Mouse (Mus musculus) forebrain, embryonic 15.5 days (tissue): ENCODE measurements around the gene Ppp2r3a. TPM values are rescaled to one million over a fixed set of nuclear protein-coding genes. Genes with fewer than 3 reads are reported as not detected.

Source experiments
- ATAC-seq: fragments of 200-750 bp; cut with Nextera tagmentation; replicated peaks from 2 replicates; pipeline ENCODE4 v1.8.0; 2017; ENCODE audit warnings: mild to moderate bottlenecking, moderate TSS enrichment, moderate library complexity
- H3K27ac ChIP-seq: fragments of 300-500 bp; sonication (generic); replicated peaks from 2 replicates; pipeline ENCODE4 v1.5.1; 2015; ENCODE audit warnings: mild to moderate bottlenecking, inconsistent platforms
- H3K27me3 ChIP-seq: fragments of 300-500 bp; sonication (generic); 2 replicates; pipeline ENCODE4 v1.6.1; 2015; ENCODE audit warnings: inconsistent platforms
- H3K36me3 ChIP-seq: fragments of 300-500 bp; sonication (generic); 2 replicates; pipeline ENCODE4 v1.6.1; 2015; ENCODE audit warnings: mild to moderate bottlenecking, inconsistent platforms
- H3K4me1 ChIP-seq: fragments of 300-500 bp; sonication (generic); 2 replicates; pipeline ENCODE4 v1.6.1; 2015; ENCODE audit warnings: inconsistent platforms
- H3K4me2 ChIP-seq: fragments of 300-500 bp; sonication (generic); replicated peaks from 2 replicates; pipeline ENCODE4 v1.6.1; 2015; ENCODE audit warnings: mild to moderate bottlenecking, inconsistent platforms
- H3K4me3 ChIP-seq: fragments of 300-500 bp; sonication (generic); 2 replicates; pipeline ENCODE4 v1.5.1; 2015; ENCODE audit warnings: mild to moderate bottlenecking, inconsistent platforms
- H3K9ac ChIP-seq: fragments of 300-500 bp; sonication (generic); replicated peaks from 2 replicates; pipeline ENCODE4 v1.6.1; 2015; ENCODE audit warnings: mild to moderate bottlenecking, inconsistent platforms
- H3K9me3 ChIP-seq: fragments of 300-500 bp; sonication (generic); 2 replicates; pipeline ENCODE4 v1.6.1; 2016; ENCODE audit warnings: inconsistent platforms
- WGBS: fragments of 180-500 bp; shearing (Covaris S2); methylation state at CpG from one replicate; pipeline ENCODE4 v1.1.7; 2015; ENCODE audit warnings: mixed read lengths; 5-methylcytosine and 5-hydroxymethylcytosine counted together
- polyA plus RNA-seq: library from polyadenylated mRNA; unstranded; fragments of >200 nt; fragmentation: Nextera tagmentation; extraction: Ambion mirVana; gene quantifications from 2 replicates; pipeline ENCODE4 v1.2.1, GENCODE M21; 2015

The Ppp2r3a gene
- polyA plus RNA-seq, 1 experiment from 2014 or later = 21.8 TPM

- Histone ChIP-seq H3K27me3 (no peaks in the 10 kb centered on the region), H3K9me3 (no peaks in the 10 kb centered on the region), H3K36me3 (no peaks in the 10 kb centered on the region), H3K27ac (no peak overlapping the region), H3K4me3 (no peak overlapping the region), H3K4me2 (no peak overlapping the region), H3K9ac (no peak overlapping the region), H3K4me1 (peaks cover 8% of the 10 kb centered on the region)
- WGBS = 82% methylated on average over 6 of the region's 6 CpGs
- ATAC-seq = no peak
Observed at GRCm38 (mm10) chr9:101280867-101281266, 29.3 kb upstream of the Ppp2r3a start.

GRCm38 (mm10) chr9:101280211-101280610 is 28.6 kb upstream of the Ppp2r3a start:
- no peaks in the 10 kb centered on the region for H3K27me3 ChIP-seq
- no peak overlapping the region for H3K4me2 ChIP-seq
- H3K9me3 ChIP-seq = no peaks in the 10 kb centered on the region
- H3K27ac ChIP-seq = no peak overlapping the region
- H3K4me3 ChIP-seq = no peak overlapping the region
- WGBS = 78% methylated on average over 10 of the region's 10 CpGs
- no peak overlapping the region for H3K9ac ChIP-seq
- ATAC-seq = no peak
- H3K4me1 ChIP-seq = peaks cover 8% of the 10 kb centered on the region
- no peaks in the 10 kb centered on the region for H3K36me3 ChIP-seq

- Histone ChIP-seq H3K4me1 (no peaks in the 10 kb centered on the region), H3K4me2 (no peak overlapping the region), H3K27ac (no peak overlapping the region), H3K4me3 (no peak overlapping the region), H3K9ac (no peak overlapping the region), H3K9me3 (no peaks in the 10 kb centered on the region), H3K36me3 (no peaks in the 10 kb centered on the region), H3K27me3 (no peaks in the 10 kb centered on the region)
- WGBS = 88% methylated on average over 7 of the region's 7 CpGs
- no peak for ATAC-seq
Observed at GRCm38 (mm10) chr9:101272715-101273114, 21.1 kb upstream of the Ppp2r3a start.

GRCm38 (mm10) chr9:101270020-101270419 is 18.4 kb upstream of the Ppp2r3a start:
- WGBS = 27% methylated on average over 5 of the region's 5 CpGs
- H3K36me3 ChIP-seq = no peaks in the 10 kb centered on the region
- no peak for ATAC-seq

GRCm38 (mm10) chr9:101266043-101266442 is 14.4 kb upstream of the Ppp2r3a start:
- Histone ChIP-seq H3K27ac (peak overlapping the region; percentile 41), H3K9me3 (no peaks in the 10 kb centered on the region), H3K36me3 (no peaks in the 10 kb centered on the region), H3K9ac (no peak overlapping the region), H3K27me3 (no peaks in the 10 kb centered on the region), H3K4me1 (peaks cover 14% of the 10 kb centered on the region), H3K4me3 (no peak overlapping the region), H3K4me2 (peak overlapping the region; percentile 17; the same call in 1 of the 2 replicates)
- no peak for ATAC-seq
- 61% methylated on average over 8 of the region's 8 CpGs for WGBS

More at GRCm38 (mm10) chr9:101270020-101270419, 18.4 kb upstream of the Ppp2r3a start:
- no peak overlapping the region for H3K4me3 ChIP-seq
- H3K4me2 ChIP-seq = no peak overlapping the region
- H3K9me3 ChIP-seq = no peaks in the 10 kb centered on the region
- H3K9ac ChIP-seq = no peak overlapping the region
- H3K27me3 ChIP-seq = no peaks in the 10 kb centered on the region
- H3K4me1 ChIP-seq = peaks cover 11% of the 10 kb centered on the region
- no peak overlapping the region for H3K27ac ChIP-seq

GRCm38 (mm10) chr9:101265546-101265945 is 14.0 kb upstream of the Ppp2r3a start:
- peak; percentile 72 for ATAC-seq
- H3K4me2 ChIP-seq = peak overlapping the region; percentile 17; the same call in 1 of the 2 replicates
- WGBS = 38% methylated on average over 6 of the region's 6 CpGs

GRCm38 (mm10) chr9:101262815-101263214 is 11.2 kb upstream of the Ppp2r3a start:
- H3K4me2 ChIP-seq = no peak overlapping the region
- H3K4me3 ChIP-seq = no peak overlapping the region
- no peak overlapping the region for H3K27ac ChIP-seq
- peaks cover 14% of the 10 kb centered on the region for H3K4me1 ChIP-seq
- ATAC-seq = no peak
- no peak overlapping the region for H3K9ac ChIP-seq
- no peaks in the 10 kb centered on the region for H3K9me3 ChIP-seq
- H3K36me3 ChIP-seq = no peaks in the 10 kb centered on the region
- no peaks in the 10 kb centered on the region for H3K27me3 ChIP-seq
- 83% methylated on average over 3 of the region's 3 CpGs for WGBS

More at GRCm38 (mm10) chr9:101265546-101265945, 14.0 kb upstream of the Ppp2r3a start:
- Histone ChIP-seq H3K27ac (peak overlapping the region; percentile 41; the same call in 1 of the 2 replicates), H3K9ac (no peak overlapping the region), H3K9me3 (no peaks in the 10 kb centered on the region), H3K27me3 (no peaks in the 10 kb centered on the region), H3K4me1 (peaks cover 14% of the 10 kb centered on the region), H3K36me3 (no peaks in the 10 kb centered on the region), H3K4me3 (no peak overlapping the region)

GRCm38 (mm10) chr9:101261989-101262571 is 10.5 kb upstream of the Ppp2r3a start:
- no peak for ATAC-seq
- Histone ChIP-seq H3K4me1 (peaks cover 14% of the 10 kb centered on the region), H3K4me3 (no peak overlapping the region), H3K9me3 (no peaks in the 10 kb centered on the region), H3K27me3 (no peaks in the 10 kb centered on the region), H3K36me3 (no peaks in the 10 kb centered on the region), H3K4me2 (no peak overlapping the region), H3K9ac (no peak overlapping the region), H3K27ac (no peak overlapping the region)
- 43% methylated on average over 11 of the region's 11 CpGs for WGBS

- H3K27me3 ChIP-seq = no peaks in the 10 kb centered on the region
- H3K9me3 ChIP-seq = no peaks in the 10 kb centered on the region
- no peak overlapping the region for H3K4me2 ChIP-seq
- no peak overlapping the region for H3K4me3 ChIP-seq
- 54% methylated on average over 4 of the region's 4 CpGs for WGBS
- no peak for ATAC-seq
- no peaks in the 10 kb centered on the region for H3K36me3 ChIP-seq
- H3K9ac ChIP-seq = no peak overlapping the region
- peaks cover 14% of the 10 kb centered on the region for H3K4me1 ChIP-seq
- no peak overlapping the region for H3K27ac ChIP-seq
Observed at GRCm38 (mm10) chr9:101261443-101261842, 9.8 kb upstream of the Ppp2r3a start.

GRCm38 (mm10) chr9:101253136-101253535 is 1.5 kb upstream of the Ppp2r3a start:
- Histone ChIP-seq H3K9me3 (no peaks in the 10 kb centered on the region), H3K9ac (no peak overlapping the region), H3K36me3 (no peaks in the 10 kb centered on the region), H3K27me3 (no peaks in the 10 kb centered on the region), H3K27ac (no peak overlapping the region), H3K4me2 (no peak overlapping the region), H3K4me1 (peaks cover 17% of the 10 kb centered on the region), H3K4me3 (no peak overlapping the region)
- ATAC-seq = no peak
- 67% methylated on average over 3 of the region's 3 CpGs for WGBS

GRCm38 (mm10) chr9:101252541-101252940 is 946 bp upstream of the Ppp2r3a start:
- WGBS = 74% methylated on average over 4 of the region's 4 CpGs
- ATAC-seq = no peak

GRCm38 (mm10) chr9:101250981-101251643 is 483 bp downstream of the Ppp2r3a start:
- under 1% methylated on average over 58 of the region's 61 CpGs for WGBS
- ATAC-seq = peak; percentile 95

More at GRCm38 (mm10) chr9:101252541-101252940, 946 bp upstream of the Ppp2r3a start:
- Histone ChIP-seq H3K27me3 (no peaks in the 10 kb centered on the region), H3K9ac (no peak overlapping the region), H3K4me3 (no peak overlapping the region), H3K27ac (no peak overlapping the region), H3K4me2 (no peak overlapping the region), H3K9me3 (no peaks in the 10 kb centered on the region), H3K4me1 (peaks cover 22% of the 10 kb centered on the region), H3K36me3 (no peaks in the 10 kb centered on the region)

More at GRCm38 (mm10) chr9:101250981-101251643, 483 bp downstream of the Ppp2r3a start:
- H3K27ac ChIP-seq = peak overlapping the region; percentile 93
- H3K27me3 ChIP-seq = no peaks in the 10 kb centered on the region
- H3K4me2 ChIP-seq = peak overlapping the region; percentile 52
- H3K9ac ChIP-seq = peak overlapping the region; percentile 81
- H3K4me3 ChIP-seq = peak overlapping the region; percentile 68
- H3K4me1 ChIP-seq = peaks cover 26% of the 10 kb centered on the region
- H3K36me3 ChIP-seq = no peaks in the 10 kb centered on the region
- H3K9me3 ChIP-seq = no peaks in the 10 kb centered on the region
